Mouse (Mus musculus): ENCODE data around the gene Pdgfb.

The Pdgfb gene

GRCm38 (mm10) chr15:80034913-80035312 lies 20.1 kb upstream of the Pdgfb start:
- DNase-seq (ENCODE audit: low spot score in 2 of 2), result no peak

- no peak for DNase-seq (ENCODE audit: low spot score in 2 of 2)
Observed at GRCm38 (mm10) chr15:80034366-80034765, 19.6 kb upstream of the Pdgfb start.

- no peak for DNase-seq (ENCODE audit: low spot score in 2 of 2)
Observed at GRCm38 (mm10) chr15:80031133-80031532, 16.4 kb upstream of the Pdgfb start.

GRCm38 (mm10) chr15:80030399-80030798 lies 15.6 kb upstream of the Pdgfb start:
- DNase-seq (ENCODE audit: low spot score in 2 of 2), result no peak

GRCm38 (mm10) chr15:80028862-80029261 lies 14.1 kb upstream of the Pdgfb start:
- no peak for DNase-seq (ENCODE audit: low spot score in 2 of 2)

- DNase-seq (ENCODE audit: low spot score in 2 of 2), result no peak
Observed at GRCm38 (mm10) chr15:80026689-80027353, 12.0 kb upstream of the Pdgfb start.

- DNase-seq (ENCODE audit: low spot score in 2 of 2), result no peak
Observed at GRCm38 (mm10) chr15:80026061-80026460, 11.3 kb upstream of the Pdgfb start.

GRCm38 (mm10) chr15:80025615-80026014 lies 10.8 kb upstream of the Pdgfb start:
- DNase-seq (ENCODE audit: low spot score in 2 of 2), result no peak

- no peak for DNase-seq (ENCODE audit: low spot score in 2 of 2)
Observed at GRCm38 (mm10) chr15:80024331-80025313, 9.8 kb upstream of the Pdgfb start.

GRCm38 (mm10) chr15:80020516-80020915 lies 5.7 kb upstream of the Pdgfb start:
- peak in 1 of 2 experiments; percentile 54 for DNase-seq (ENCODE audit: low spot score in 2 of 2)

GRCm38 (mm10) chr15:80019625-80020024 lies 4.8 kb upstream of the Pdgfb start:
- no peak for DNase-seq (ENCODE audit: low spot score in 2 of 2)

- no peak for DNase-seq (ENCODE audit: low spot score in 2 of 2)
Observed at GRCm38 (mm10) chr15:80019220-80019619, 4.4 kb upstream of the Pdgfb start.

GRCm38 (mm10) chr15:80016563-80017301 lies 2.0 kb upstream of the Pdgfb start:
- DNase-seq (ENCODE audit: low spot score in 2 of 2), result no peak

- no peak for DNase-seq (ENCODE audit: low spot score in 2 of 2)
Observed at GRCm38 (mm10) chr15:80015211-80015952, 605 bp upstream of the Pdgfb start.

- DNase-seq (ENCODE audit: low spot score in 2 of 2), result no peak
Observed at GRCm38 (mm10) chr15:80014031-80014320, 801 bp downstream of the Pdgfb start.

- no peak for DNase-seq (ENCODE audit: low spot score in 2 of 2)
Observed at GRCm38 (mm10) chr15:80013256-80014030, 1.3 kb downstream of the Pdgfb start.

- peak in 1 of 2 experiments; percentile 23 for DNase-seq (ENCODE audit: low spot score in 2 of 2)
Observed at GRCm38 (mm10) chr15:80012527-80013201, 2.1 kb downstream of the Pdgfb start.

- DNase-seq (ENCODE audit: low spot score in 2 of 2), result peak; percentile 48 to 52
Observed at GRCm38 (mm10) chr15:80011778-80012526, 2.8 kb downstream of the Pdgfb start.

- DNase-seq (ENCODE audit: low spot score in 2 of 2), result no peak
Observed at GRCm38 (mm10) chr15:80011194-80011593, 3.6 kb downstream of the Pdgfb start.

GRCm38 (mm10) chr15:80010182-80010558 lies 4.6 kb downstream of the Pdgfb start:
- no peak for DNase-seq (ENCODE audit: low spot score in 2 of 2)
